Mouse (Mus musculus): ENCODE results near the gene Tmem132d. TPM values are rescaled to one million over a fixed set of nuclear protein-coding genes. Genes with fewer than 3 reads are reported as not detected.

Gene Tmem132d
- total RNA-seq (2021), result under 1 TPM in 1 of 2 experiments, not detected in 1; 0.05 TPM
- long read RNA-seq, experiment 1, result 0 reads
- long read RNA-seq, experiment 2, result 0 reads

GRCm38 (mm10) chr5:128432916-128433315, at the start of gene Tmem132d:
Gene Tmem132d (minus strand): TSS chr5:128433077.
- DNase-seq (ENCODE audit: low spot score), result no peak

DNA sequence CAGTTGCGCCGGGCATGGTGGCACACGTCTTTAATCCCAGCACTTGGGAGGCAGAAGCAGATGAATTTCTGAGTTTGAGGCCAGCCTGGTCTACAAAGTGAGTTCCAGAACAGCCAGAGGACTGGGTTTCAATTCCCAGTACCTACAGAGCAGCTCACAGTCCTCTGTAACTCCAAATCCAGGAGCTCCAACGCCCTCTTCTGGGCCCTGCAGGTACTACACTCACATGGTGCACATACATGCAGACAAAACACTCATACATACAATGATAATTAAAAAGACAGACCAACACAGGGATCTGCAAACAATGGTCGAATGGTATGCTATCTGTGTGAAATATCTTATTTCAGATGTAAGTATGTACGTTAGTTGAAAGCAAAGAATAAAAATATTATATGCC, 47.9 kb upstream of the Tmem132d start:
- no peak for DNase-seq (ENCODE audit: low spot score)

DNA sequence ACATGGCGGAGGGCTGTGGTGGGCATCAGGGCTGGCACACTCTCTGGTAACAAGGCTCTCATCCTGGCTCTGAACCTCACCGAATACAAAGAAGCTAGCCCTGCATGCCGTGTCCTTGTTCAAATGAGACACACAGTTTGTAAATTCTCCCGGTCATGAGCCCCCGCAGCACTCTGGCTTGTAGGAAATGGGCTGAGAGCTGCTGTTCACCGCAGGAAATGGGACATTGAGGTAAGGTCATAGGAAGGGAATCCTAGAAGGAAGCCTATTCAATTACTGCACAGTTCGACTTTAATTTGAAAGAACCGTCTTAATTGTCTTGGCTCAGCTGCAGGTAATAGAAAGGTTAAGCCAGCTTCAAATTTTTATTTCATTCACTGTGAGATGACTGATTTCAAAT, 42.5 kb upstream of the Tmem132d start:
- DNase-seq (ENCODE audit: low spot score), result no peak

DNA sequence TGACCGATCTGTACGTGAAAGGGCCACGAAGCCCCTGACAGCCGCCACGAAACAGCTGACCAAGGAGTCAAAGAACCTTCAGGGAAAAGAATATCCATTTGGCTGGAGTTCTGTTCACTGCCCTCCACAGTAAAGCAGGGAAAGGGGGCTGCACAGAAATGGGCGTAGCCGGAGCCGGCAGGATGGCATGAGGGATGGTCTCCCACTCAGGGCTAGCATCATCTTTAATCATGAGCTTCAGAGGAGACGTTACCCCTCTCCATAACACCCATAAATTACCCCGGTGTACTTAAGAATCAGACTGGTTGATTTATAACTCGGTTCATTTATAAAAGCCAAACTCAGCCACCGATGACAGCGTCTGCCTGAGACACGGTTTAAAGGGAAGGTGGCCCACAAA, 36.9 kb upstream of the Tmem132d start:
- no peak for DNase-seq (ENCODE audit: low spot score)

GRCm38 (mm10) chr5:128464514-128464913, 31.6 kb upstream of the Tmem132d start:
- DNase-seq (ENCODE audit: low spot score), result no peak

DNA sequence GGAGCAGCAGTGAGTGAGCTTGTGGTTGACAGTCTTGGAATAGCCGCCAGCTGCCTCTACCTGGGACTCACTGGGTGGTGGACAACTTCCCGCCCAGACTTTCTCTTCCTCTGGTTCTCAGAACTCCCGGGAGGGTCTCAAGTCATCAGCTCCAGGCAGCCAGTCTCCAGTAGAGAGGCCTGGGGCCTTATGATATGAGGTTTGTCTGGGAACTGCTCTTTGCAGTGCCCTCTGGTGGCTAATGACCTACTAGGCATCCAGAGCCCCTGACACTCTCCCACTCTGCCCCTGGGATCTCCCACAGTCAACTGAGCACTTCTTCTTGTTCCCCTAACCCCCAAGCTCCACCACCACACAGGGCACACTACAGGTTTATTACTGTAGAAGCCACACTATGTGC, 27.7 kb upstream of the Tmem132d start:
- no peak for DNase-seq (ENCODE audit: low spot score)

DNA sequence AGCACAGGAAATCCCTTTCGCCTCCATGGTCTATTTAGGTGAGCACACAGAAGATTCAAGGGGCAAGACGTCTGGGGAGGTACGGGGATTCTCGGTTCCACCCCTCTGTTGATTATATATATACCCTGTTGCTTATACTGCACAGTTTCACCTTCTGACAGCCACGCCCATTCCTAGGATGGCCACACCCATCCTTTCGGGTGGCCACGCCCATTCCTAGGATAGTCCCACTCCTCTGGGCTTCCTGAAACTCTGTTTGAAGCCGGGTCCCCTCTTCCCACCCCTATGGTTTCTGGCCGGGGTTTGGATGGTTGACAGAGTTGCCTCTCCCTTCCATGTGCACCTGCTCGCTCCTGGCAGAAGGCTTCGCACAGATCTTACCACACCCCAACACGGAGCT, 22.9 kb upstream of the Tmem132d start:
- no peak for DNase-seq (ENCODE audit: low spot score)

DNA sequence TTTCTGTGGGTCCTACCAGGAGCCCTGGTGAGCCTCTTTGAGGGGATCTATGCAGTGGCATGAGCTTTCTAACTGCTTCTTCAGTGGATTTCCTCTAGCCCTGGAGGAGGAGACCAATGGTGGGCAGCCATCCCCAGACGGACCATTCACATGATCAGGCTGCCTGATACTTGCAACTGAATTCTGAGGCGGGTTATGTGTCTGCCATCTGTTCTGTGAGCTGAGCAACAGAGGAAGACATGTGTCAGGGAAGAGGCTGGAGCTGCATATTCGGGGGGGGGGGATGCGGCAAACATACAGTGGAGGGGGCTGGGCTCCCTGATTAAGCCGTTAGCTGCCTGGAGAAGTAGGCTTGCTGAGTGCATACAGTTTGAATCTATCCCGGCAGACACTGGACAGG, 19.3 kb upstream of the Tmem132d start:
- no peak for DNase-seq (ENCODE audit: low spot score)

DNA sequence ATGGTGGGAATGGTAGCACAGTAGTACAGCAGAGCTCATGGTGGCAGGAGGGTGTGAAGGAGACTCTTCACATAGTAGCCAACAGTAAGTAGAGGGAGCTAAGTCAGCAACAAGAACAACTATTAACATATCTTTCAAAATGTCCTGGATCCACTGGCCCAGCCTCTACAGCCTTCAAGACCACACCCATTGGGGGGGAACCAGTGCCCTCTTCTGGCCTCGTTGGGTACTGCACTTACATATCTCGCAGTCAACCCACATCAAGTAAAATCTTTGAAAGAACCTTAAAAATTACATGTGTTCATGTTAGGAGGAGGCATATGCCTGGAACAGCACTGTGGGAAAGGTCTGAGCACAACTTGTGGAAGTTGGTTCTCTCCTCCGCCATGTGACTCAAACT, 17.9 kb upstream of the Tmem132d start:
- no peak for DNase-seq (ENCODE audit: low spot score)

DNA sequence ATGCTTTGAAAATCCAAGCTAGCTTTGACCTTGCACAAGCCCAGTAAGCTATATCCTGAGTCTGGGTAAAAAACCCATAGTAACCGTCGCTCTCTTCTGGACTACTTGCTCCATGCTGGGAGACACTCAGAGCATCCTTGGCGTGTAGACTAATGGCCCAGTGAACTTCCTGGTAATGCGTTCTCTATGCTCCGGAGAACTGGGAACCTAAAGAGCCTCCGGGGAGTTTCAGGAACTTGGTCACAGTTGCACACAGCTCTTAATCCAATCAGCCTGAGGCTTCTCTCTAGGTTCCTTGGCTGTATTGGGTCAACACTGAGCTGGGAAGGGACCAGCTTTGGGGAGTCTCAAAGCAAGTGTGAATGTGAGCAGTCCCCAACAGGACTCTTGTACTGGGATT, 12.0 kb upstream of the Tmem132d start:
- no peak for DNase-seq (ENCODE audit: low spot score)

DNA sequence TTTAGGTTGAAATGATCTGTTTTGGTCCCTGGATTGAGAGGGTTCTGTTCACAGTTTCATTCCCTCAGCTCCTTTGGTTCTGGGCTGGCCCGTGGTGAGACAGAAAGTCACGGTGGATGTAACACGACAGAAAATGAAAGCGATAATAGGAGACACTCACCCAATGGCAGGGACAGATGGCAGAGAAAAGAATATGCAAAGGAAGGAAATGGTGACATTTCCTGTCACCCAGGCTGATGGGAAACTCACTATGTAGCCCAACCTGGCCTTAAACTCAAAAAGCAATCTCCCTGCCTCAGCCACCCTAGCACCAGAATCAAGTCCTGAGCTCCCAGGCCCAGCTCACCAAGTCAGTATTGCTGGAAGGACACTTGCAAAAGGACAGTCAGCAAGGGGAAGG, 11.0 kb upstream of the Tmem132d start:
- no peak for DNase-seq (ENCODE audit: low spot score)

DNA sequence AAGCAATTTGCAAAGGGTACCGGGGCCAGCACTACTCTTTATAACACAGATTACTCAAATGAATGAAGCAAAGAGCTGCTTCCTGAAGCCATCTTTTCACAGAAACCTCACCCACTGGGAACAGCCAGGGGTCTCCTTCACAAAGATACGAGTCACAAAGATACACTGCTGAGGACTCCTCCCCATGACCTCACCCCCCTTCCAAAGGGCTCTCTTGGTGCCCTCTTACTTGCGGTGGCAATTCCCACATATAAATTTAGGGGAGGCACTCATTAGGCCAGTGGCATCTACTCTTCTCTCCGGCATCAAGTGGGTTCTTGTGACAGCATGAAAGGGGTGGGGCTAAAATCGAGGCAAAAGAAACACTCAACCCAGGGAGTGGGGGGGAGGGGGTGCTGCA, 8.2 kb upstream of the Tmem132d start:
- no peak for DNase-seq (ENCODE audit: low spot score)

DNA sequence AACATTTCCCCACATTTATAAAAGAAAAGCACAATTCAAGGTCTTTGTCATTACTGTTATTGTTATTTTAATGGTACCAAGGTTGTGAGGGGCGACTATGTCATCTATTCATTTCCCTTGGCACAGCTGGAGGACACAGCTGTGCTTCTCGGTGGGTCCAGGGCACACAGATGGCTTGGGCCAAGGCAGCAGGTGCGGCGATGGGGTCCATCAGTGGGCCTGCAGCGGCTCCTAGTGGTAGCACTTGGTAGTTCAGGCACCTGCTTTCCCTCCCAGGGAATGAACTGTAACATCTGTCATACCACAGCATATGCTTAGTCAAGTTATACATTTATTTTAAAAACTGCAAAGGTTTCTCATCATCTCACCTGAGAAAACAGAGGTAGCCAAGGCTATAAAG, 7.0 kb upstream of the Tmem132d start:
- DNase-seq (ENCODE audit: low spot score), result no peak

DNA sequence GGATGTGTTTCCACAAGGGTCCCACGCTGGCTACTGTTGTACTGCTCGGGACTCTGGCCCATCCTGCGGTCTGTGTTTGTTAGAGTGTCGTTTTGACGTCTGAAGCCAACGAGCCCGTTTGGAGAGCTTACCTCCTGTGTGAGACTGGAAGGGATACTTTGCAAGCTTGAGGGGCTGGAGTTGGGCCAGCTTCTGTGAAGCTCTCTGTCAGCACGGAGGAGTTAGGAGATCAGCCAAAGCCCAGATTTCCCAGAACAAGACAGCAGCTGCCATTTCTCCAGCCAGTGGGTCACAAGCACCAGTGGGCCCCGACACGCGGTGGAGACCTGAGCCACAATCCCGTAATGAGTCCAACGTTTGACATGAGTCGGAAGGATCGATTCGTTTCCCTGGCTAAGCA, 5.2 kb upstream of the Tmem132d start:
- DNase-seq (ENCODE audit: low spot score), result no peak

- DNase-seq (ENCODE audit: low spot score), result no peak
These were observed 4.0 kb upstream of the Tmem132d start for GRCm38 (mm10) chr5:128436909-128437308.

DNA sequence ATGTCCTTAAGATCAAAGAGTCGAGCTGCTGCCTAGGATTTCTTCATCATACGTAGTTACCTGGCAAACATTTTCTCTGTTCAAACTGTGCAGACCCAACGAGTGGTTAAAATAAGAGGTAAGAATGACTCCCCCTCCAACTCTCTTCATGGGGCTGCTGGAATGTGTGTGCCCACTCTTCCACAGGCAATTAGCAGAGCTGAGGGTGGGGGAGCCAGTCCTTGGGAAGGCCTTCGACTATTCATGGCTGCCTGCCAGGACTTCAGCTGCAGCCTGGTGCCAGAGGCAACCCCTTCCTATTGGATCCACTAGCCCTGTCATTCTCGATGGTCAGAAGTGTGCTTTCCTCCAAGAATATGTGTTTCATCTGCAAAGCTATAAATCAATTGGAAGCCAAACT, 2.8 kb upstream of the Tmem132d start:
- no peak for DNase-seq (ENCODE audit: low spot score)

DNA sequence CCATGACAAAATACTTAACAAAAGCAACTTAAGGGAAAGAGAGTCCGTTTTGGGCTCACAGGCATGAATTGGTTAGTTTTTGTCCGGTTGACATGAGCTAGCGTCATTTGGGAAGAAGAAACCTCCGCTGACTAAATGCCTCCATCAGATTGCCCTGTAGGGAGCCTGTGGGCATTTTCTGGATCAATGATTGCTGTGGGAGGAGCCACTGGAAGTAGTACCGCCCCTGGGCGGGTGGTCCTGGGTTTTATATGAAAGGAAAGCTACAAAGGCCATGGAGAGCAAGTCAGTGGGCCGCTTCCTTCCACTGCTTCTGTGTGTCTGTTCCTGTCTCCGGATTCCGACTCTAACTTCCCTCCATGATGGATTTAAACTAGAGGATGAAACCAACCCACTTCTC, 909 bp upstream of the Tmem132d start:
- DNase-seq (ENCODE audit: low spot score), result no peak

DNA sequence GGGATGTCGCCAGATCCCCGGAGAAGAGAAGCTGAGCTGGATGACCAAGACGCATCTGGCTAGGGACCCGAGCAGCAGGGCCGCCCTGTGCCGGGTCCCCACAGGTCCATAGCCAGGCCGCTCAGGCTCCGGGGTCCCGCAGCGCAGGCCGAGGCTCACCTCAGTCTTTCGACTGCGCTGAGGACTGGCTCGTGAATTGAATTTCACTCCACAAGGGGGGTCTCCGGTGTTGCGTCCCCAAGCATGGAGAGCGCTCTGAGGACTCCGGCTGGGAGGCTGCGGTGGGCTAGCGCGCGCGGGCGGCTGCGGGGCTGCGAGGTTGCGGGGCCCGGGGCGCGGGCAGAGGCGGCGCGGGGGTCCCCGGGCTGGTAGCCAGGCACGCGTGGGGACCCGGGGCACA, 455 bp downstream of the Tmem132d start:
- DNase-seq (ENCODE audit: low spot score), result no peak

DNA sequence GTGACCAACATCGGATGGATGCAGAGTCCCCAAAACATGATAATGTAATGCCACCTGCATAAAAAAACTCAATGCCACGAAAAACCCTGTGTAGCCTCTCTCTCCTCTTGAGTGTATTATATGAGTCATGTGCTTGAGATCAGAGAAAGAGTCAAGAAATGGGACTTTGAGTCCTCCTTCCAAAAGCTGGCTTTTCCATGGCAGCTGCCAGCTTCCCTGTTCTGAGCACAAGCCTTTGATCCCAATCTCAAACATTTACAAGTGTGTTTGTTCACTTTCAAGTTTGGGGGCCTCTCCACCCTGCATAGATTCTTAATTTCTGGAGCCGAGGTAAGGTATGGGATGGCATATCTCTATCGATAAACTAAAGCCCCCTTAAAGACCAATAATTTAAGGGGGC, 8.2 kb downstream of the Tmem132d start:
- DNase-seq (ENCODE audit: low spot score), result no peak

- DNase-seq (ENCODE audit: low spot score), result no peak
These were observed 8.7 kb downstream of the Tmem132d start for GRCm38 (mm10) chr5:128424213-128424612.

GRCm38 (mm10) chr5:128422090-128422489, 10.8 kb downstream of the Tmem132d start:
- DNase-seq (ENCODE audit: low spot score), result no peak

DNA sequence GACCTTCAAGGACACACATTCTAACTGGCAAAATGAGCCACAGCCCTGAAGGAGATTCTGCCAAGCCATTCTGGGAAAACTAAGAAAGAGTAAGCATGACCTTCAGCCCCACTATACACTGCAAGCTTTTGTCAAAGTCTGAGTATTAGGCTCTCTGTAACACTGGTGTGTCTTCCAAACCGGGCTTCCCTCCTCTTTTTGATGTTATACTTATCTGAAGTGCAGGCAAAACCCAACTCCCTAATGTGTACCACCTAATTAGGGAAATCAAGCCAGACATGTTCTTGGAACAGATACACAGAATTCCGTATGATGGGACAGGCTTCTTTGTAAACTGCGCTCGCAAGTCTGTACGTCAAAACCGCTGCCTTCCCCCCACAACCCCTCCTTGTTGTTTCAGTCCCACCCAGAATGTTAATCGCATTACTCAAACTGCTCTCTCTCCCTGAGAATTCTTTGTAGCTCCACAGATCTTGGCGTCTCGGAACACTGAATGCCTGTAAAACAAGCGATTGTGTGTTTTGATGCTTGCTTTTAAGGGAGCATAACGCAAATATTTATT, 14.6 kb downstream of the Tmem132d start:
- no peak for DNase-seq (ENCODE audit: low spot score)

DNA sequence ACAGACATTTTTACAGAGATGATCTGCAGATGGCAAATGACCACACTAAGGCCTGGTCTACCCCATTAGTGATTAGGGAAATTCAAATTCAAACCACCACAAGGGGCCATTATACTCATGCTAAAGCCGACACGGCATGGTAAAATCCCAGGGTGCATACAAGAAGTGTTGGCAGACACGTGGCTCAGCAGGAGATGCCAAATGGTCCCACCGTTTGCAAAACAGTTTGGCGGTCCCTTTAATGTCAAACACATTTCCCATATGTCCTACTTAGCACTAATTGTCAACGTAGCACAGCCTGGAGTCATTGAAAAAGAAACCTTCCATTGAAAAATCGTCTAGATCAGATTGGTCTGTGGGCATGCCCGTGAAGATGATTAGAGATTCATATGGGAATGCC, 18.8 kb downstream of the Tmem132d start:
- DNase-seq (ENCODE audit: low spot score), result no peak

GRCm38 (mm10) chr5:128412306-128412705, 20.6 kb downstream of the Tmem132d start:
- no peak for DNase-seq (ENCODE audit: low spot score)

All from gastrocnemius, adult 18-20 months (tissue).